Mouse (Mus musculus): ENCODE measurements around the gene Adap2. TPM values are rescaled to one million over a fixed set of nuclear protein-coding genes. Genes with fewer than 3 reads are reported as not detected.

Gene Adap2
- polyA plus RNA-seq, 1 experiment, result not detected

GRCm38 (mm10) chr11:80152376-80152775 lies 1.5 kb upstream of the Adap2 start:
- TF ChIP-seq CTCF (IDR thresholded peaks at IDR 0.05; ENCODE audit: insufficient read depth, low read depth, low read length) (no peak), POLR2A (IDR thresholded peaks at IDR 0.05; ENCODE audit: insufficient read depth, low read depth, low read length) (no peak)
- Histone ChIP-seq H3K27ac (ENCODE audit: insufficient read depth, low read depth, low read length) (no peak overlapping the region), H3K4me3 (ENCODE audit: insufficient read depth, low read depth, low read length) (no peak overlapping the region), H3K4me1 (ENCODE audit: control insufficient read depth, insufficient read depth, low read length) (peaks cover 8% of the 10 kb centered on the region; the same call in 1 of the 2 replicates)
- WGBS, result 81% methylated on average over 8 of the region's 8 CpGs

DNA sequence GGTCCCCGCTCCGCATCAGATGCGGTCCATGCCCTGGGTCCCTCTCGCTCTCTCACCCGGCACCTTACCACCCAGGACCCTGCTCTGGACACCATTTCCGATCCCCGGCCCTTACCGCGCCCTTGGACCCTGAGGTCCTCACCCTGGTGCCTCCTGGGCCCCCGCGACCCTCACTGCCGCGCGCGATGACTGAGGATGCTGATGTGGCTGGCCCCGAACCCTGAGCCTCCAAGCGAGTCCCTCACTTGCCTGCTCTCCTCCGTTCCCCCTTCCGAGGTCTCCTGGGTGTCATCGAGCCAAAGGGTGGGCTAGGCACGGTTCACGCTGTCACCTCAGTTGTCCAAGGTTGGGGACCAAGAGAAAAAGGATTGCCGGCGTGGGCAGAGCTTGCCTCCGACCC lies 596 bp downstream of the Adap2 start:
- Histone ChIP-seq H3K27ac (ENCODE audit: insufficient read depth, low read depth, low read length) (no peak overlapping the region), H3K4me1 (ENCODE audit: control insufficient read depth, insufficient read depth, low read length) (peaks cover 8% of the 10 kb centered on the region; the same call in 1 of the 2 replicates), H3K4me3 (ENCODE audit: insufficient read depth, low read depth, low read length) (peak overlapping the region; percentile 46)
- 30% methylated on average over 25 of the region's 25 CpGs for whole genome bisulfite sequencing
- TF ChIP-seq CTCF (IDR thresholded peaks at IDR 0.05; ENCODE audit: insufficient read depth, low read depth, low read length) (no peak), POLR2A (IDR thresholded peaks at IDR 0.05; ENCODE audit: insufficient read depth, low read depth, low read length) (no peak)

GRCm38 (mm10) chr11:80155541-80155940 lies 1.6 kb downstream of the Adap2 start:
- no peak overlapping the region for H3K4me3 ChIP-seq (ENCODE audit: insufficient read depth, low read depth, low read length)
- H3K4me1 ChIP-seq (ENCODE audit: control insufficient read depth, insufficient read depth, low read length), result peaks cover 8% of the 10 kb centered on the region; the same call in 1 of the 2 replicates
- 86% methylated on average over 8 of the region's 8 CpGs for WGBS
- H3K27ac ChIP-seq (ENCODE audit: insufficient read depth, low read depth, low read length), result no peak overlapping the region
- TF ChIP-seq POLR2A (IDR thresholded peaks at IDR 0.05; ENCODE audit: insufficient read depth, low read depth, low read length), result no peak
- no peak for TF ChIP-seq CTCF (IDR thresholded peaks at IDR 0.05; ENCODE audit: insufficient read depth, low read depth, low read length)

DNA sequence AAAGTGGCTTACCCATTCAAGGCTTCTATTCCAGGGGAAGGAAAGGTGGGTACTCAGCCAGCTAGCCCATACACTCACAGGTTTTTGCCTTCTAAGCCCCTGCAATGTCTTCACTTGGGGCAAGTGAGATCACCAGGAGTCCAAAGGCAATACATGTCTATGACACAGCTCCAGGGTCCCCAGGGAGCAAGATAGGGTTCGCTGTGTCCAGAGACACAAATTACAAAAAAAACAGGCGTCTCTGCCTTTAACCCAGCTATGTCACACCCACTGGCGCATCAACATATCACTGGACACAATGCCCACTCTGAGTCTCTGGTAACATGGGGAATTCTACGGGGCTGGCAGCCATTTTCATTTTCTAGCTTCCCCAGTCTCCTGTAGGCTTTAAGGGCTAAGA lies 2.1 kb downstream of the Adap2 start:
- 93% methylated on average over 4 of the region's 4 CpGs for WGBS
- Histone ChIP-seq H3K4me1 (ENCODE audit: control insufficient read depth, insufficient read depth, low read length) (peaks cover 8% of the 10 kb centered on the region; the same call in 1 of the 2 replicates), H3K27ac (ENCODE audit: insufficient read depth, low read depth, low read length) (no peak overlapping the region), H3K4me3 (ENCODE audit: insufficient read depth, low read depth, low read length) (no peak overlapping the region)
- TF ChIP-seq CTCF (IDR thresholded peaks at IDR 0.05; ENCODE audit: insufficient read depth, low read depth, low read length), result no peak
- TF ChIP-seq POLR2A (IDR thresholded peaks at IDR 0.05; ENCODE audit: insufficient read depth, low read depth, low read length), result no peak

GRCm38 (mm10) chr11:80156841-80157240 lies 2.9 kb downstream of the Adap2 start:
- H3K4me1 ChIP-seq (ENCODE audit: control insufficient read depth, insufficient read depth, low read length), result peaks cover 8% of the 10 kb centered on the region; the same call in 1 of the 2 replicates
- H3K27ac ChIP-seq (ENCODE audit: insufficient read depth, low read depth, low read length), result no peak overlapping the region
- TF ChIP-seq POLR2A (IDR thresholded peaks at IDR 0.05; ENCODE audit: insufficient read depth, low read depth, low read length), result no peak
- no peak for TF ChIP-seq CTCF (IDR thresholded peaks at IDR 0.05; ENCODE audit: insufficient read depth, low read depth, low read length)
- no peak overlapping the region for H3K4me3 ChIP-seq (ENCODE audit: insufficient read depth, low read depth, low read length)
- 82% methylated on average over 4 of the region's 4 CpGs for WGBS

DNA sequence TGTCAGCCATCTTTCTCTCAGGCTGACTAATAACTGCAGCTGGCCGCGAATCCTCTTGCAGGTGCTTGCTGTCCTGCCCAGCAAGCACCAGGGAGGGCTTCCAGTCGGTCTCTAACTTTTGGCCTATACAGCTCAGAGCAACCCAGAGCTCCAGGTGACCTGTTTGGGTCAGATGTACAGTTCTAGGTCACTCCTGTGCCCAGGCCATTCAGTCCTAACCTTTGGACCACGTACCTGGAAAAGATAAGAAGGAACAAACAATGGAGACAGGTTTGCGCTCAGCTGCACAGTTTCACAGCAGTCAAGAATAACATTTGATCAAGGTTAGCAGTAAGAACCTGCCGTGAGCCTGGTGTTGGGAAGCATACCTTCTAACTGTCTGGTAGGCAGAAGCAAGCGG lies 5.1 kb downstream of the Adap2 start:
- Histone ChIP-seq H3K4me3 (ENCODE audit: insufficient read depth, low read depth, low read length) (no peak overlapping the region), H3K27ac (ENCODE audit: insufficient read depth, low read depth, low read length) (no peak overlapping the region), H3K4me1 (ENCODE audit: control insufficient read depth, insufficient read depth, low read length) (peaks cover 5% of the 10 kb centered on the region; the same call in 1 of the 2 replicates)
- 86% methylated on average over 7 of the region's 7 CpGs for WGBS
- no peak for TF ChIP-seq POLR2A (IDR thresholded peaks at IDR 0.05; ENCODE audit: insufficient read depth, low read depth, low read length)
- TF ChIP-seq CTCF (IDR thresholded peaks at IDR 0.05; ENCODE audit: insufficient read depth, low read depth, low read length), result no peak

DNA sequence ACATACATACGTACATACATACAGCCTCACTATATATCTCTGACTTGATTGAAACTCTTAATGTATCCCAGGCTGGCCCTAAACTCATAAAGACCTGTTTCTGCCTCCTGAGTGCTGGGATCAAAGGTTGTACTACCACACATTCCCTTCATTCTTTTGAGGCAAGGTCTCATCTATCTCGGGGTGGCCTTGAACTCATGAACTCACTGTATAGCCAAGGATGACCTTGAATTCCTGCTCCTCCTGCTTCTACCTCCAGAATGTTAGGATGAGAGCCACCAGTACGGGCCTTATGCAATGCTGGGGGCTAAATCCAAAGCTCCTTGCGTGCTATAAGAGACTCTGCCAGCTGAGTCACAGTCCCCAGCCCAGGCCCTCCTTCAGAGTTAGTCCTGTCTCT lies 7.1 kb downstream of the Adap2 start:
- no peaks in the 10 kb centered on the region for H3K4me1 ChIP-seq (ENCODE audit: control insufficient read depth, insufficient read depth, low read length)
- TF ChIP-seq POLR2A (IDR thresholded peaks at IDR 0.05; ENCODE audit: insufficient read depth, low read depth, low read length), result no peak
- no peak for TF ChIP-seq CTCF (IDR thresholded peaks at IDR 0.05; ENCODE audit: insufficient read depth, low read depth, low read length)
- H3K27ac ChIP-seq (ENCODE audit: insufficient read depth, low read depth, low read length), result no peak overlapping the region
- no peak overlapping the region for H3K4me3 ChIP-seq (ENCODE audit: insufficient read depth, low read depth, low read length)
- WGBS, result 92% methylated on average over 4 of the region's 4 CpGs

DNA sequence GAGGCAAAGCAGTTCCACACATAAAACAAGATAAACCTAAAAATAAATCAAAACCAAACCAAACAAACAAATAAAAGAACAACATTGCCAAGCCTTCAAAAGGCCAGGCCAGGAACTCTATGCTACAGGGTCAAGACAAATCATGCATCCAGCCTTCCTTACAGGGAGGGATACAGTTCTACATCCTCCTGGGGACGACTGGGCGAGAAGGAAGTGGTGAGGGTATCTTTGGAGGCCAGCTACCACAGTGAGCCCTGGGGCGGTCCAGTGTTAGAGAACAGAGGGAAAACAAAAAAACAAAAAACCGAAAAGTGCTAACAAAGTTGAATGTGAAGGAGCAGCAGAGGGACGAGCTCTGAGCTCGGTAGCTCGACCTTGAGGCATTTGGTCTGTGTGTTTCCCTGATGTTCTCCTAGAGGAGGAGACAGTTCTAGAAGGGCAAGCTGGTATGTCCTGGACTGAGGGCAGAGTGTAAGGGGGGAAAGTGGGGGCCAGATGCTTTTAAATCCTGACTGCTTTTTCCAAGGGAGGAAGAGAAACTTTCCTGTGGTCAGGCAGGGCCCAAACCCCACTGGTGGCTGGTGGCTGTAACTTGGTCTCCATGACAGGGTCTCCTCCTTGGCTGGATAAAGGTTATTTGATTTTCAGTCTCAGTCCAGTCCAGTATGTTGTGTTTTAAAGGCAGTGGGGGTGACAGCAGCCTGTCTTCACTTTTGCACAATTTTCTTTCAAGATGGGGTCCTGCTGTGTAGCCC lies 9.6 kb downstream of the Adap2 start:
- H3K27ac ChIP-seq (ENCODE audit: insufficient read depth, low read depth, low read length), result no peak overlapping the region
- no peak overlapping the region for H3K4me3 ChIP-seq (ENCODE audit: insufficient read depth, low read depth, low read length)
- 74% methylated on average over 7 of the region's 7 CpGs for WGBS
- H3K4me1 ChIP-seq (ENCODE audit: control insufficient read depth, insufficient read depth, low read length), result no peaks in the 10 kb centered on the region
- TF ChIP-seq CTCF (IDR thresholded peaks at IDR 0.05; ENCODE audit: insufficient read depth, low read depth, low read length), result no peak
- TF ChIP-seq POLR2A (IDR thresholded peaks at IDR 0.05; ENCODE audit: insufficient read depth, low read depth, low read length), result no peak

GRCm38 (mm10) chr11:80164224-80164623 lies 10.3 kb downstream of the Adap2 start:
- 60% methylated on average over 2 of the region's 2 CpGs for WGBS
- no peak overlapping the region for H3K4me3 ChIP-seq (ENCODE audit: insufficient read depth, low read depth, low read length)
- H3K27ac ChIP-seq (ENCODE audit: insufficient read depth, low read depth, low read length), result no peak overlapping the region
- no peaks in the 10 kb centered on the region for H3K4me1 ChIP-seq (ENCODE audit: control insufficient read depth, insufficient read depth, low read length)
- TF ChIP-seq CTCF (IDR thresholded peaks at IDR 0.05; ENCODE audit: insufficient read depth, low read depth, low read length), result no peak
- TF ChIP-seq POLR2A (IDR thresholded peaks at IDR 0.05; ENCODE audit: insufficient read depth, low read depth, low read length), result no peak
